Mouse (Mus musculus) ovary, adult 18-20 months (tissue): Measurements from ENCODE around the gene Hoxb7.

ENCODE experiments used
- DNase-seq: peaks from one replicate; pipeline ENCODE4 v3.0.0; 2022; ENCODE audit warnings: low spot score, mixed read lengths

Hoxb7 gene

DNA sequence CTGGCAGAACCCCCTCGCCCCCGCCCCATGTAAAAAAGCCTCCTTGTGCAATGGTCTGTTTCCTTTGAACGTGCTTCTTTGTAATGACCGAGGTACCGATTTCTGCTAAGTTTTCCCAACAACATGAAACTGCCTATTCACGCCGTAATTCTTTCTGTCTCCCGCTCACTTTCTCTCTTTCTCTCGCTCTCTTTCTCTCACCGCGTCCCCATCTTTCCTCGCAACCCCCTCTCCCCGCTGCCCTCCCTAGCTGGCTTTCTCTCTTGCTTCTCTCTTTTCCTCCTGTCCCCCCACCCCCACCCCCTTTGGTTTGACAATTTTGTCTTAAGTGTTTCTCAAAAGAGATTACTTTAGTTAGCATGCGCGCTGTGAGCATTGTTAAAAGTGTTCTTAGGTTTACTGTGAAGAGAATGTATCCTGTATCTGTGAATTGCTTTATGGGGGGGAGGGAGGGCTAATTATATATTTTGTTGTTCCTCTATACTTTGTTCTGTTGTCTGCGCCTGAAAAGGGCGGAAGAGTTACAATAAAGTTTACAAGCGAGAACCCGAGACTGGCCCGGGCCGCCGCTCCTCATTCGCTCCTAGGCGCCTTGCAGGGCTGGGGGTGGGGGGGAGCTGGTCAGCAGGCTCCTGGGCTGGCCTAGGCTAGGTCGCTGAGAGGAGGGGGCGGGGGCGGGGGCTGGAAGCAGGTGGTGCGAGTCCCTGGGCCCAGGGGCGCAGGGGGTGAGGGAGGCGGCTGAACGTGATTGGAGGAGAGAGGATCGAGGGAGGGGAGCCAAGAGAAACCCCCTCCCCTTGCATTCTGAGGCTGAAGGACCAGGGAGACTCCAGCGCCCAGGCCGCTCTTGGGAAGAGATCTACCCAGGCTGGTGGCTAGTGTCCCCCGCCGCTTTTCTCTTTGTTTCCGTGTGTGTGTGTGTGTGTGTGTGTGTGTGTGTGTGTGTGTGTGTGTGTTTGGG lies 1.4 kb upstream of the Hoxb7 start:
- no peak for DNase-seq

GRCm38 (mm10) chr11:96286739-96287385 lies 439 bp downstream of the Hoxb7 start:
- DNase-seq = no peak

- no peak for DNase-seq
Measured at GRCm38 (mm10) chr11:96287411-96287810, 988 bp downstream of the Hoxb7 start.

- no peak for DNase-seq
Measured at GRCm38 (mm10) chr11:96288455-96289221, 2.2 kb downstream of the Hoxb7 start.

GRCm38 (mm10) chr11:96289293-96289692 lies 2.9 kb downstream of the Hoxb7 start:
- DNase-seq = no peak

- no peak for DNase-seq
Measured at GRCm38 (mm10) chr11:96289837-96290236, 3.4 kb downstream of the Hoxb7 start.

GRCm38 (mm10) chr11:96290705-96291355 lies 4.4 kb downstream of the Hoxb7 start:
- DNase-seq = no peak

GRCm38 (mm10) chr11:96291681-96292564 lies 5.5 kb downstream of the Hoxb7 start, which contains the start of gene Hoxb6:
Gene Hoxb6 (plus strand): TSS chr11:96292476.
- no peak for DNase-seq

DNA sequence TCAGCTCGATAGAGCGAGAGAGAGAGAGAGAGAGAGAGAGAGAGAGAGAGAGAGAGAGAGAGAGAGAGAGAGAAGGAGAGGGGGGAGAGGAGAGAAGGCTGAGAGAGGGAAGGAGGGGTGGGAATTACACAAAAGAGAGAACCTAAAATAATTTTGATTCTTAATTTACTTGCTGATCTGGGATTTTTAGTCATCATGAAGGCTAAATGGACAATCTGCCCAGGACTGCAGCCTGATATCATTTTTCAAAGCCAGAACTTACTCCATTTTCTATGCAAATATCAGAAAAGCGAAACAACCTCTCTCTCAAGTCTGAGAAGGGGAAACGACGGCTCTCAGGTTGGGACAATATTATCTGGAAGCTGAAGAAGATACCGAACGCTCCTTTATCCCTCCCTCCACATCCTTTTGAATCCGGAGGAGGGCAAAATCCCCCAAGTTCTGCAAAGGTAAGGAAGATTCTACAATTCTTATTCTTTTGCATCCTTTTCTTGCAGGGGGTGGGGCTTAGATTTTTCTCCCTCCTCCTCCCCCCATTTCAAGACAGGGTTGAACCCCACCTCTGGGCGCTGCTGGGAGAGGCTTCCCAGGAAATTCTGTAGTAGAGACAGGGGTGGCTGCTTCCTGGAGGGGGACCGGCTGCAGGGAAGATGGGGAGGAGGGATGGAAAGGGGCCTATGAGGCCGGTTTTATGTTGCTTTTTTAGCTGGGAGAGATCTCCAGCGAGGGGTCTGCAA lies 6.3 kb downstream of the Hoxb7 start:
- DNase-seq = no peak

GRCm38 (mm10) chr11:96293302-96293921 lies 7.0 kb downstream of the Hoxb7 start:
- DNase-seq = no peak

DNA sequence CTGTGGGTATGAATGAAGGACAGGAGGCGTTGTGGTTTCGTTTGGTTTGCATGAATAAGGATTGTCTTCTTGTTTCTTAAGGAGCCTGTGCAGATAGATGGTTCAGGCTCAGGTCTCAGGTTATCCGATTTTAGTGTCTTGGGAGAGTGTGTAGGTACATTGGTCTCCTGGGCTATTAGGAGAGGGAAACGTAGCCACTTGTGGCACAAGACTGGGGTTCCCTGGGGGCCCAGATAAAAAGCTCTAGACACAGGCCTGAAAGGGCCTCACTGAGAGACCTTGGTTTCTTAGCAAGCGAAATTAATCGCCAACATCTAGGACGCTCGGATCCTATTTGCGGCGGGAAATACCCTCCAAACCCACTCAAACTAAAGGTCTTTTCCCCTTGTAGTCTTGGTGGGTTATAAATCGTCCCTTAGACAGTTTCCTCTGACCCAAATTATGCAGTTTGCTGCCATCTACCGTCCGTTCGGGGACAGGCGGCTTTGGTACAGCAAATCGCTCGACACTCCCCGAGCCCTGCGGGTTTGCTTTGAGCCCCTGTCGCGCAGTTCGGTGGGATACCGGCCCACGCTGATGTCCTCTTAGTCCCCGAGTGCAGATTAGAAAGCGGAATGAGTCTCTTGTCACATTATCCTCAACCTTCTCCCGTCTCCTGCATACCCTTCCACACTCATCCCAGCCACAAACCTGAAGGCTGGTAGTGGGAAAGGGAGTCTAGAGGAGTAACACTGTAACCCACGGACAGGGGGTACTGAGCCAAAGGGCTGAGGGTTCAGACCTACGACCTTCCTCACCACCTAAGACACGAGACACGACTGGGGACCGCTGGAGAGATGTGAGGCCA lies 8.0 kb downstream of the Hoxb7 start:
- DNase-seq = no peak

GRCm38 (mm10) chr11:96295092-96295835 lies 8.8 kb downstream of the Hoxb7 start:
- no peak for DNase-seq

DNA sequence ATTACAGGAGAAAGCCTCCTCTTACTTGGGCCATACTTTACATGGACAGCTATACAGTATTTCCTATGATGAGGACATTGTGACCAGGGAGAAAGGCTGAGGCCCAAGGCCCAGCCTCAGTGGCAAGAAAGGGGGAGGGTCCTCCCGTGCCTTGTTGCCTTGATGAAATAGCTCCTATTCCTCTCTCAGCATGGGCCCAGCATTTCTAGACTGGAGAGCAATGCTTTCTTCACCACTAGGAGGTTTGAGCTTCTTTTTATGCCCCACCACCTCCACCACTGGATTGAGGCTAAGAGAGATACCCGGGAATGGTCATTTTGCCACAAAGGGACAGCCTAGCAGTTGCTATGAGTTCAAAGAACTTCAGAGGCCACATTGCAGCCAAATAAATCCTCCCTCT lies 10.6 kb downstream of the Hoxb7 start:
- no peak for DNase-seq

DNA sequence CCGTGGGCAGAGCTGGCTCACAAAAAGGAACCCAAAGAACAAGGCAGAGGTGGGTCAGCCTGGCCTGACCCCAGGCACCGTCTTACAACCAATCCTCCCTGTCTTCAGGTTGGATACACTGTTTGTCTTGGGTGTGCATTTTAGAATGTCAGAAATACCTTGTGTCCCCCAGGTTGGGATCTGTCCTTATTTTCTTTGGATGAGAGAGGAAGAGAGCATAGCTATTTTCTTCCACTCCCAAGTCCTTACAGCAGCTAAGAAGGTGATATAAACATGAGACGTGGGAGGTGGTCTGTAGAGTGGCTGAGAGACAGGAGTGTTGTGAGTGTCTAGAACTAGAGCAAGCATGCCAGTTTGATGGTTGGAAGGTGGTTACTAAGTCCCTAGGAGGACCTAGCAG lies 11.0 kb downstream of the Hoxb7 start:
- DNase-seq = no peak

DNA sequence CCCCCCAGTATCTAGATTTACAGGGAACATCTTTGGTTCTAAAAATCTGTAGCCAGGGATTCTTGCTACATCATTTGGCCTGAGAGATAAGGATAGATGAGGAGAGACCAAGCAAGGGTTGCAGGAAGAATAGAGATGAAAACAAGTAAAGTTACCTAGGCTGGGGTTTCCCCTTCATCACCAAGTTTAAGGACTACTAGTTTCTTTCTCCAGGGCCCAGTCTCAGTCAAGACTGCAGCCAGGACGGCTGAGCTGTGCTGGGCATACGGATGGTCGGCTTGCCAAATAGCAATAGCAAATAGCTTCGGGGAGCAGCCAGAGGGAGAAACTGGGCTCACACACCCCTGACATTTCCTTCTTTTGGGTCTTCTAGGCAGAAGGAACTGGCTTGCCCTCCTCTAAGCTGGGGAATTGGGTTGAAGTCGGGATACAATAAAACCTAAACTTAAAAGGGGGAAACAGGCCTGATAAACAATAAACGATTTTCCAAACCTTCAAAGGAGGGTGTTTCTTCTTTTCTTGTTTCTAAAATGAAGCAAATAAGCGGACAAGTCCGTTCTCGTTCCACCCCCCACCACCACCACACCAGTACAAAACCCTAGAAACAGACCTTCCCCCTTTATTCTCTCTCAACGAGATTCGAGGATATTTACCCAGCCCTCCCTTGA lies 11.7 kb downstream of the Hoxb7 start:
- DNase-seq = no peak

- DNase-seq = no peak
Measured at GRCm38 (mm10) chr11:96298895-96299667, 12.7 kb downstream of the Hoxb7 start.

DNA sequence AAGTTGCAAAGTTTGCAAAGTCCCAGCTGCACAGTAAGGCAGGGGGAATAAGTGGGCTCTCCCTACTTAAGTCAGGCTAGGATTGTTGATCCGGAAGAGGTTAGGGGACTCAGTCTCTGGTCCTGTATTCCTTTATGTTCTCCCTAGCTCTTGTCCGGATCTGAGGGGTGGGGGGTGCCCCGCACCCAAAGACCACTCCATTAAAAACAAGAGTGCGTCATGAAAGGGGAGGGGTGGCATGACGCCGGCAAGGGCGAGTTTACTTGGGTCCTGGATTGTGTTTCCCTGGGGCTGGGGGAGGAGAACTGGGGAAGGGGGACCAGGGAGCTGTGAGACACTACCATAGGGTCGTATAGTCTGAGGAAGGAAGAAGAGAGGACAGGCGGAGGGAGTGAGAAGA lies 13.4 kb downstream of the Hoxb7 start:
- no peak for DNase-seq
